Mouse (Mus musculus): ENCODE measurements around the gene Asb4.
A peak's percentile ranks its signal among the peaks of the same experiment; 100 is the strongest.
"Not testable (repeated sequence)": the region's sequence is repeated elsewhere in the genome, so short reads cannot be mapped to it uniquely, and the experiment has no call there.

Gene Asb4

DNA sequence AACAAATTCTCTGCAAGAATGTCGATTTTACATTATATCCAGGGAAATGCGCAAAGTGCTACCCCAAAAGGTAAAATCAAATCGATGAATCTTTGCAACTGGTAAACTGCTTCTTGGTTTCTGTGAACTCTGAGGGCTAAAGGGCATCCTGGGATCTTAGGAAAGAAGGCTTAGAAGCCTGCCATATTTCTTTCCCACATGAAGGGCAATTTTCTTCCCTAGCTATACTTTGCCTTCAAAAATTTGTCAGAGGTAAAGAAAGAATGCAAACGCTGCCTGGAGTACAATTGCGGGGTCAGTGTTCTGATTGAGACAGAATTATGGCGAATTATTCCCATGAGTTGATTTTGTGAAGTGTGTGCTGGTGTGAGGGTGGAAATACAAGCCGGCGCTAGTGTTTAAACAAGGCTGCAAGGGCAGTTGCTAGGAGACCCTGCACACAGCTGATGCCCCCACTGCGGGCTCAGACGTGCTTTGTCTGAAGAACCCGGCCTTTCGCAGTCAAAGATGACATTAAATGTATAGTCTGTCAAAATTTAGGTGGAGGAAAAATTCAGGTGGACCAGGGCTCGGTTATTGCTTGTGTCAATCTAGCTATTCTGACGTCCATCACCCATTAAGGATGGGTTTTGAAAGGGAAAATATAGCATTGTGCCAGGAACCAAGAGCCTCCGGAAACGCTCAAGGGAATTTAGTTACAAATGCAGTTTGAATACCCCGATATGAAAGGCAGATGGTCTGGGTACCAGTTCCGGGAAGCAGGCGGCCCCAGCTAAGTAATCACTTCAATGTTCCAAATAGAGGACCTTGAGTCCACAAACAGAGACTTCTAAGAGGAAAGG, at the start of gene Asb4:
Gene Asb4 (plus strand): TSS at position 51 of the 842 bp plus-strand sequence.
- DNase-seq, result peak in 1 of 2 experiments; percentile 7

DNA sequence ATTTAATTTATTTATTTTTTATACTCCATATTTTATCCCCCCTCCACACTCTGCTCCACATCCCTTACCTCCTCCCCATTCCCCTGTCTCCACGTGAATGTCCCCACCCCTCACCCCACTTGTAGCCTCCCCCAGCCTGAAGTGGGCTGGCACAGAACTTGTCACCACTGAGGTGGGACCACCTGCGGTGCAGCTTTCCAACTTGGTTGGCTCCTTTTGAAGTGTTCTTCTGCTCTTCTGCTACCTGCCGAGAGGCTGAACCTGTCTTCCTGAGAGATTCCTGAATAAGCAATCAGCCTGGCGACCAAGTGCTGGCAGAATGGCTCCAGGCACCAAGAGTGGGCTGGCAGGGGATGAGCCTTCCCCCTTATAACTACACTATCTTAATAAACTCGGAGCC, 49.2 kb upstream of the Asb4 start:
- no peak for DNase-seq

DNA sequence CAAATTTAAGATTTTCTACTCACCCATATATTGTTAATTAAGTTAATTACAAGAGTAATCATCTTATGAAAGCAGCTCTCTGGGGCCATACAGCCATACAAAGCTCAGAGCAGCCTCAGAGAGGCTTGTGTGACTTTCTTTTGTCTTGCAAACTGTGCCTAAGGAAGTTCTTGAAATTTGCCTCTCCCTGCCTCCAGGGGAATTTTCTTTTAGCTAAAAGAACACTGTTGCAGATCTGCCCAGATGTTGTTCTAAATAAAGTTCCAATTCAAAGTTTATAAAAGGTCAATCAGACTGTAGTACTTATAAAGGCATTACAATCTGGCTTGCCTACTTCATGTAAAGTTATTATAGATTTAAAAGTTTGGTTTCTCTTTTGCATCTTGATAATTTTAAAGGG, 47.2 kb upstream of the Asb4 start:
- DNase-seq, result not testable (repeated sequence)

DNA sequence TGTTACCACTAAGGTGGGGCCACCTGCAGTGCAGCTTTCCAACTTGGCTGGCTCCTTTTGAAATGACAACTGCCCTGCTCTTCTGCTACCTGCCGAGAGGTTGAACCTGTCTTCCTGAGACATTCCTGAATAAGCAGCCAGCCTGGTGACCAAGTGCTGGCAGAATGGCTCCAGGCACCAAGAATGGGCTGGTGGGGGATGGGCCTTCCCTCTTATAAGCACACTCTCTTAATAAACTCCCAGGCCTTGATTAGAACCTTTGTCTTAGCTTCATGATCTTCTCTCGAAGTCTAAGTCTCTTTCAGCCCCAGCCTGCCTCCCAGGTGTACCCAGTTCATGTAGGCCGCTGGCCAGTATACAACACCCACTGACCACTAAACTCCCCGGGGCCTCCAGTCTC, 44.4 kb upstream of the Asb4 start:
- DNase-seq, result not testable (repeated sequence)

DNA sequence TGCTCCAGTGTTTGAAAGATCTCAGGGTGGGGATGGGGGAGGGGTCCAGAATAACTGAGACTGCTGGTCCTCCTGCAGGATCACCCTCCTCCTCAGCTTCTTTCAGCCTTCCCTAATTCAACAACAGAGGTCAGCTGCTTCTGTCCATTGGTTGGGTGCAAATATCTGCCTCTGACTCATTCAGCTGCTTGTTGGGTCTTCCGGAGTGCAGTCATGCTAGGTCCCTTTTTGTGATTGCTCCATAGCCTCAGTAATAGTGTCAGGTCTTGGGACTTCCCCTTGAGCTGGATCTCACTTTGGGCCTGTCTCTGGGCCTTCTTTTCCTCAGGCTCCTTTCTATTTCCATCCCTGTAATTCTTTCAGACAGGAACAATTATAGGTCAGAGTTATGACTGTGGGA, 43.9 kb upstream of the Asb4 start:
- DNase-seq, result not testable (repeated sequence)

DNA sequence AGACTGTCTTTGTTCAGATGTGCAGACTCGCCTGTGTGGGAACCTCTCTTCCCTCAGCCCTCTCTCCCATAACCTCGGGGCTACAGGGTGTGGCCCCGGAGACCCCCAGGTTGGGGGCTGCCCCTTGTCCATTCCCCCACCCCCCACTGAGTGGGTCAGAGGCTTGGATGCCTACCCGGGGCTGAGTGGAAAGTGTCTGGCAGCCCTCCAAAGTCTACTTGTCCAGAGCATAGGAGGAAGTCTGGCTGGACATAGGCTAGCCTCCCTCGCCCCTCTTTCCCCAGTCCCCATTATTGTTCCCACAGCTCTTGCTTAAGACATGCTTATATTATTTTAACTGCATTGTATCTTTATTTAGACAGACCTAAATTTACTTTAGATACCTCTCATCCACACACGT, 38.9 kb upstream of the Asb4 start:
- no peak for DNase-seq

DNA sequence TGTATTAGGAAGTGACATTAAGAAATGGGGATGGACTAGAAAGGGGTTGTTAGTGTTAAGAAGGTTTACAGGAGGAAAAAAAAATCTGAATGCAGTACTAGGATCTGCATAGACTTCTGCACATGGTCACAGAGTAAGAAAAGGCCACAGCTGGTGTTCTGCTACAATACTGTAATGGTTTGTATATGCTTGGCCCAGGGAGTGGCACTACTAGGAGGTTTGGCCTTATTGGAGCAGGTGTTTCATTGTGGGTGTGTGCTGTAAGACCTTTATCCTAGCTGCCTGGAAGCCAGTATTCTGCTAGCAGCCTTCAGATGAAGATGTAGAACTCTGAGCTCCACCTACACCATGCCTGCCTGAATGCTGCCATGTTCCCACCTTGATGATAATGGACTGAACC, 25.3 kb upstream of the Asb4 start:
- DNase-seq, result no peak

DNA sequence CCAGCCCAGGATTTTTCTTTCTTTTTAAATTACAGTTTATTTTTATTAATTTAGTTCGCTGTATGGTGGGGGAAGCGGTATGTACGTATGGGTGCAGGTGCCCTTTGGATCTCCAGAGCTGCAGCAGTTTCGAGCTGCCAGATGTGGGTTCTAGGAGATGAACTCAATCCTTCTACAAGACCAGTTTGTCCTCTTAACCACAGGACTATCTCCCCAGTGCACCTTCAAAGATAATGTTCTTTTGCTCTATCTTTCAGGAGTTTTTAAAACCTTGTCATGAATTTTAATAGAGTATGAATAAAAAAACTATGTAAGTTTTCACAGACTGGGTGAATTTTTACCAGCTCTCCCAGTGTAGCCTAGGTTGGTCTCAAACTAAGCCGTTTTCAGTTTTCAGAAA, 22.8 kb upstream of the Asb4 start:
- DNase-seq, result no peak

DNA sequence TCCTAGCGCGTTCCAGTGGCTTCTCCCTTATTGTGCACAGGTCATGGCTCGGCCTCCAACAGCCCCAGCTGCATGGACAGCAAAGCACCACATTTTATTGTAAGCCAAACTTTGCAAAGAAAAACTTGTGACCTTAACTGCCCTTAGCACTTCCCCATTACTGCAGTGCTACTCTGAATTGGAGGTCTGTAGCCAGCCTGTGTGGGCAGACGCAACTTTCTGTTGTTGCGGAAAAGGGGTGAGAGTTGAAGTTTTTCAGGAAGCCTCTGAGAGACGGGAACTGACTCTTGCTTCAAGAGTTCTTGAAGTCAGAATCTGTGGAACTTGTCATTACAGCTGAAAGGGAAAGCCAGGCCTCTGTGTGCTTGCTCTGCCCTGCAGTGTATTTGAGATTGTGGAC, 21.2 kb upstream of the Asb4 start:
- no peak for DNase-seq

DNA sequence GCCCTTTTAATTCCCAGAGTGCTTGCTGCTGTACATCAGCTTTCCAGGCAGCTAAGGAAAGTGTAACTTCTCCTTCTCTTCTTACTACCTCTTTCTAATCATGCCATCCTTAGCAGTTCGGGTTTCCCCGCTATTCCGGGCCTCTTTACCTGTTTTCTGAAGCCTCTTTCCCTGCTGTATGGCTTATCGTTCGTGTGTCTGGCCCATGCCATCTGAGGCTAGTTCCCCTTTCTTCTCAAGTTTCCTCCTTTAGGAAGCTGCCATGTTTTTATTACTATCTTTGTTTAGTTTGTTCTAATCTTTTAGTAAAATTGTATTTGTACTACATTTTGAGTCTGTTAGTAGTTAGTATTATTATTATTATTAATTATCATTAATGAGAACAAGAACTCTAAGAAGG, 17.3 kb upstream of the Asb4 start:
- DNase-seq, result no peak

DNA sequence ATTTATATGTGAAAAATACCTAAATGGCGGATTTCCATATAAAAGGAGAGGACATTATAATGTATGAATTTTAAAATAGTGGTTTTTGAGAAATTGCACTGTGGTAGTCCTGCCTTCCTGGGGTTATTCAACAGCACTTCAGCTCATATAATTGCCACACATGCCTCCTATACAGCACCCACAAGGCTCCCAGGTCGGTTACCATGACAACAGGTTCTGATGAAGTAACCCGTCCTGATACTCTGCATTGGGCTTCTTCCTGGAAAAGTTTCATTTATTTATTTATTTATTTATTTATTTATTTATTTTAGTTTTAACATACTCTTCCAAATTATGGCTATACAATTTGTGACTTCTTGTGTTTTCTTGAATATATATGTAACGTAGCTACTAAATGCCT, 6.3 kb upstream of the Asb4 start:
- DNase-seq, result no peak

DNA sequence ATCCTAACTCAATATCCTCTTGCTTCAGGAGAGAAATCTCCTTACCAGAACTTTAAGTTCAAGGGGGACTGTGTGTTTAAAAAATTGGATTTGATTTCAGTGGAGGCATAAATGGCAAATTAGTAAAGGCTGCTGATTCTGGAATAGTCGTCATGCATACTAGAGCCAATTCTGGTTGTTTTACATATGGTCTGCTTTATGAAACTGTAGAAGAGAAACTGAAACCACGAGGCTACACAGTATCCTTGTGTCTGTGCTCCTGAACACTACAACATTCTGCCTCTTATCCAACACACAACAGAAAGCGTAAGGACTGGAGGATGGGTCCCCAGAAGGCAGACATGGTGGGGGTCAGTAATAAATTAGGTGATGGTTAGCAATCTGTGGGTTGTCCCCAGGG, 4.1 kb upstream of the Asb4 start:
- DNase-seq, result no peak

DNA sequence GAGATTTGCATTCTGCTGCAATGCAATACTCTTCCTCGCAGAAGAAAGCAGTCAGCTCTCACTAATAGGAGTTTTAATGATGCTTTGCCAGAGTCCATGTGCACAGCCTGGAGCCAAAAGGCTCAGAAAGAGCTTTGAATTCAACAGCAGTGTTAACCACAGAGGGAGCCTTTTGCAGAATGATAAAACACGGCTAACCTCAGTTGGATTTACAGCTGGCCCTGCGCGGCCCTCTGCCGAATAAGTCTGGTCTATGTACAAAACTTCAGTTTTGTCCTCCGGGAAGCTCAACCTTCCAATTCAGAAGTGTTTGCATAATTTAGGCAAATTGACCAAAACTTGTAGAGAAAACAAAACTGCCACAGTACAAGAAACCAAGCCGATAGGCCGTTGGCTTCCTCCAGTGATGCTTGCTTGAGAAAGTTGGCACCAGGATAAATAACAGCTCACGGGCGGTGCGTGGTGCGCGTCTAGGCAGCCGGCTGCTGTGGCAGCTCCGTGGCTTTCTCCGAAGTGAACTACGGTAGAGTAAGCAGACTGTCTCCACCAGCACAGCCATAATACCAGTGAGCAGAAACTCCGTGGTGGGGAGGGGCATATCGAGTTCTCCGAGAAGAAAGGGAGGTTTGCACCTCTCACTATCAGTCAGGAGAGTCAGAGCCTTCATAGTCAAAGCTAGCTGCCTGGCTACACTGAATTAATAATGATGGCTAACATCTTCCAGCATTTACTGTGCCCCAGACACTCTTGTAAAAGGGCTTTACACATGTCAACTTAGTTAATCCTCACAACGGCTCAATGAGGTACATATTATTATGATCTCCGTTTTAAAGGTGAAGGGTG, 3.2 kb upstream of the Asb4 start:
- peak in 1 of 2 experiments; percentile 21 for DNase-seq

DNA sequence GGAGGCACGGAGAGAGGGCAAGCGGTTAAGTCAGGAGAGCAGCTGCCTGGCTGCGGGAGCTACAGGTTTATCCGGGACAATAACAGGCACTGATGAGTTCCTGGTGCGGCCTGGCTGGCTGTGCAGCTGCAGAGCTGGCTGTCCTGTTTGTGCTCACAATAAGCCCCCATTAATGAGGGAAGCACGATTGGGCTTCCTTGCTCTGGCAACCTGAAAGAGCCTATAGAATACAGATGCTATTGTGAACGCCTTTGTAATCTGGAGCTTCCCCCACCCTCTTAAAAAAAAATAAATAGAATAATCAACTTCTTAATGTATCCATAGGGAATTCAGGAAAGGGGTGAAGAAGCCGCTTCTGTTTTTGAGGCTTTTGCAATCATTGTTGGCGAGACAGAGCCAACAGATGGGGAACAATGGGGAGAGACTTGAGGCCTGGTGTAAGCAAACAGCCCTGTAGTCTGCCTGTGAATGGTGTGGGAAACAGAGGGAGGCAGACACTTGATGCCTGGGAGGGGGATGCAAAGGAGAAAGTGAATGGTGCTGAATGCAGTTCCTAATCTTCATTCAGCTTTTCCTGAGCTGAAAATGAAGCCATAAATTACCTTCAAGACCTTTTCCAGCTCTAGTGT, 2.4 kb upstream of the Asb4 start:
- DNase-seq, result no peak

DNA sequence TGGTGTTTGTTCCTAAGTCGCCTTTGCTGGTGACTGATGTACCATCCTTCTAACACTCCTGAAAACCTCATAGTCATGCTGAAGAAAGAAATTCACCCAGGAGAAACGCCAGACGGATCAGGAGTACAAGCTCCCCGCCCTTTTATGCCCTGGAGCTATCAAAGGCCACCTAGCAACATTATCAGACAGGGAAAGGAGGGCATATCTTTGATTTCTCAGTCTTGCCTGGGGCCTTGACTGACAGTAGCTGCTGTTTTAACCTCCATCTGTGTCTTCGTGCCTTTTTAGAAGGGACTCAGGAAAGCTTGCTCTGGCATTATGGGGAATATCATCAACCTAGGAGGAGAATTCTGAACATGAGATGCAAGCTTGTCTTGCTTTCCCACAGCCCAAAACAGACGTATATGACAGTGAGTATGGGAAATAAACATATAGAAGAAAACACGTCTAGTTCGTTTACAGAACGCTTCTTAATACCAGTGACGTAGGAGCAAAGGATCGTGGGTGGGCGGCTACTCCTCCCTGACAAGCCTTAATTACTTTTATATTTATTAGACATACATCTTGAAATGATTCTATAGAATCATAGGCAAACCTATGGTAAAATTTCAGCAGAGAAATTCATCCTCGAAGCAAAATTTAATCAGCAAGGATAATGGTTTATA, 1.1 kb upstream of the Asb4 start:
- DNase-seq, result no peak

DNA sequence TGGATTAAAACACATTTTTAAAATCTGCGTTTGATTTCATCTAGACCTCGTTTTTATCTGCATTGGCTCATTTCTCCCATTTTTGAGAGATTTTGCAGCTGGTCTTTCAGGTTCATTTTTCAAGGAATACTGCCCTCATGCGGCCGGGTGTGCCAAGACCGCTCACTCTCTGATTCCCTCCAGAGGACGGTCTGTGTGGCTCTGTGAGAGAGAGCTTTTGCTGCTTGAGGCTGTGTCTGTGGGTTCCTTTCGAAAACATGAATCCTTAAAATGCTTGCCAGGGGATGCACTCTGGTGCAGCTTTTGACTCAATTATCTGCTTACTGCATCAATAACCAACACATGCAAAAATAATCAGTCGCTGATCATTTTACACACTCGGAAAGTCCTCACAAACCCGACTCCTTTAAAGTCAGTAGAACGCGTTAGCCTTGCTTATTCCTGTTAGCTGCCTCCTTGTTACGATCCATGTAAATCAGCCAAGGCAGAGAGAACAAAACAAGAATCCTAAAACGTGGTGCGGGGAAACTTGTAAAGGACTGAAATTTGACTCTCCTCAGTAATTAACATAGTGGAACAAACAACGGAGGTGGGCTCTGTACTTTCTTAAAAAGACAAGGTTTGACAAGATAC, 487 bp upstream of the Asb4 start:
- peak; percentile 68 to 86 for DNase-seq

DNA sequence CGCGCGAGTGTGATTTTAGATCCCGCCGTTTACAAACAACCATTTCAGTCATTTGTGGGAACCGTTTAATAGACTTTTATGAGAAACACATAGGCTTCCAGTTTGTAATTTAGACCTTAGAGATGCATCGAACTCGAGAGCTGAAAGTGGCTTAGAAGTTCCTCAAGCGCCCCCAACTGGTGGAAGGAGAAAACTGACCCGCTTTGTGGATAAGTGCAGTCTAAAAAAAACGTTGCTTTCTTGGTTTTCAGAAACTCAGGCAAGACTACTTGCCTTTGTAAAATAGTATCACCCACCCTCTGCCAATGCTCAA, 948 bp downstream of the Asb4 start:
- peak; percentile 55 to 80 for DNase-seq

DNA sequence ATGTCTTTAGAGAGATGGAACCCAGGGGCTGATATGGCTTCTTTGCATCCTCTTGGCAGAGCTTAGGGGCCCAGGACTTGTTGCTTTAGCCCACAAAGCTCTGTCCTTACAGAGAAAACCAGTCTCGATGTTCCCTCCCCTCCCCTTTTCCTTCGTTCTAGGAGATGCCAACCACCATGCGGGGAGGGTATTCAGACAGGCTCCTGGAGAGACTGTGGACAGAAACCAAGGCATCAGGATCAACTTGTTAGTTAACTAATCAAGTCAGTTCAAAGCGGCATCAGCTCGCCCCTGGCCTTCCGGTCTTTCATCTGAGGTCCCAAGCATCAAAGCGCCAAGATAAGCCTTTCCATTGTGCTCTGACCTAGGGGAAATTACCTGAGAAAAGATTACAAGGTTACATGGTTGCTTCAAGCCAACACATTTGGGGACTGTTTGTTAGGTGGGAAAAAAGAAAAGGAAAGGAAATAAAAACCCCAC, 2.0 kb downstream of the Asb4 start:
- no peak for DNase-seq

DNA sequence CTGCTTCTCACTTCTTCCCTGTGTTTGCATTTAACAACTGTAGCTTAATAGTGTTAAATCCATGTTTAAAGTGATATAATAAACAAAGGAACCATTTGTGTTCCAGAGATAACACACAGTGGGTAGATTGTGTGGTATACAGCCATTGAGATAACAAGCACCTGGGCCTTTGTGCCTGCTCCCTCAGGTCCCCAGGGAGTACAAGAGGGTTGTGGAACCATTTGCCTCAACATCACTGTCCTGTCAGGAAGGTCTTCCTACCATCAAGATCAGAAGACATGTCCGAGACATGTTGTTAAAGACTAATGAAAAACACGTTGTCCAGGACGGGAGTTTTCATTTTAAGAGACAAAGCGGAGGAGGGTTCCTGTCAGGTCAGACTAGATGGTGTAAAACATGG, 3.3 kb downstream of the Asb4 start:
- no peak for DNase-seq

DNA sequence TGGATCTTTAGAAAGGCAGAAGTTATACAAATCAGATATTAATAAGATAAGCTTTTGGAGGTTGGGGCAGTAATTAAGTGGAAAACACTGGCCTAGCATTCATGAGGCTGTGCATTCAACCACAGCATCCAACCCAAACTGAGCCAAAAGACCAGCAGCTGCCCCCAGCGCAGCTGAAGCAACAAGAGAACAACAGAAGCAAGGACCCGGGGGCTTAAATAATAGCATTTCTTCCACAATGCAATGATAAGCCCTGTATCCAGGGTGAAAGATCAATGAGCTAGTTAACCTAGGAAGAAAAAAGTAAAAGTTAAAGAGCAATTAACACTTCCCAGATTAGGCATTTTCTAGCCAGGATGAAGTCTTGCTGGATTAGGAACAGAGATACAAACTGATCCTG, 4.2 kb downstream of the Asb4 start:
- no peak for DNase-seq

DNA sequence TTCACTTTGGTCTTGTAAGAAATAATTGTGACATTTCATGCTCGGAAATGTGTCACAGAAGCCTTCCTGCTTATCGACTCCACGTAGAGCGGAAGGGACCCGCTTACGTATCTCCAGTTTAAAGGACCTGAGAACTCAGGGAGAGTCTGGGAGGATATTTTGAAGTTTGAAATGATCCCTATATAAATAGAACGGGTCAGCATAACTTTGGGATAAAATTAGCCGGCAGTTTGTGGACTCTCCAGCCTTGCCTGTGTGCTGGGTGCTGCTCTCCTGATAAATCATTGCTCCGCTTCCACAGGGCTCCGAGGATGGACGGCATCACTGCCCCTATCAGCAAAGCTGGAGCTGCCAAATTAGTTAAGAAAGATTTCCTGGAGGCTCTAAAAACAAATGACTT, 7.1 kb downstream of the Asb4 start:
- no peak for DNase-seq

DNA sequence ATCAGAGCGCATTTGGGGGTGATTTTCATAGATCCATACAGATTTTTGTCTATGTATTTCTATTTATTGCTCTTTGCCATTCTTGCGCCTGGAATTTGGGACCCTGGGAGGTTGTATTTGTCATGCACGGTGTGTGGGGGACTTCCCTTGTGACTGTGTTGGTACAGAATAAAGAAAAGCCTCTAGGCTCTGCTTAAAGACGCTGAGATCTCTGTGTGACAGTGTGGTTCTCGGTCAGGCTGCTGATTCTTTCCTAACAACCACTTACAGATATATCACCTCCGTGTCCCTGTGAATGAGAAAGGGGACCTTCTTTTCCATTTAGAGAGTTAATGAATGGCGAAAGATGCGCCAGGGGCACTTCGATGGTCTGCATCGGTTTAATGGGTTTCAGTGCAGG, 7.8 kb downstream of the Asb4 start:
- DNase-seq, result no peak

DNA sequence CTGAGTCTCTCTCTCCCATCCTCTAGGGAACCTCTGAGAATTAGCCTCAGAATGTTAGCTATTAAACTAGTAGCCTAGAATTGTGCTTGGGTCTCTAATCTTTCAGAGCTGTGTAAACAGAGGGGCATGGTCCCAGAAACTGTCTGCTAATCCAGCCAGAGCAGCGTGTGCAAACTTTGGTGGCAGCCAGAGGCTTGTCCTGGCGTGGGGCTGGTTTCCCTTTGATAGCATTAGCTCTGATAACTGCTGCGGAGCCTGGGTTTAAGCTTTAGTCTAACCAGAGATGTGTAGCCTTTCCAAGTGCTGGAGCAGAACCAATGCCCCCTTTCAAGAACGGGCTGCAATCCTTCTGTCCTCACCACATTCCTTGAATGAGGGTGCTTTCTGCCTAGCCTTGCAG, 11.8 kb downstream of the Asb4 start:
- no peak for DNase-seq
